Mouse (Mus musculus): ENCODE results near the gene Padi4. TPM values are rescaled to one million over a fixed set of nuclear protein-coding genes. Genes with fewer than 3 reads are reported as not detected.

The Padi4 gene
- total RNA-seq, 2 experiments from 2014 or later = not detected

DNA sequence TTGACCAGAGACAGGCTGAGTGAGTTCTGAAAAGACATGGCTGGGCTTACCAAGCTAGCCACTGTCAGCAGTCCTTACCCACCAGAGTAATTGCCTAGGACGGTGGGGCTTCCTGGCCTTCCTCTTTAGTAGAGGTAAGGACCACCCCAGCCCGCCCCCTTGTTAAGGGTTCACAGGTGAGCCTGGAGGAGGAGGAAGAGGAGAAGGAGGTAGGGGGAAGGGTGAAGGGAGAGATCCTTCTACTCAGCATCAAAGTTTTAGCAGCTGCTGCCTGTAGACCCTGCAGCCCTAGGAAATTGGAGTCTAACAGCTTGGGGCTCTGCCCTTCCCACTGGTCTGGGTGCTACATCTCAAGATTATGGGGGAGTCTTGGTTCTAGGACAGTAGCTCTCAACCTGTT, 31.5 kb downstream of the Padi4 start, which contains the start of gene Padi6:
TSS of gene Padi6 (minus strand) at position 101 of the 400 bp plus-strand sequence.
- DNase-seq (ENCODE audit: low spot score in 2 of 2) = no peak

GRCm38 (mm10) chr4:140741401-140741800, 32.6 kb downstream of the Padi4 start:
- no peak for DNase-seq (ENCODE audit: low spot score in 2 of 2)

DNA sequence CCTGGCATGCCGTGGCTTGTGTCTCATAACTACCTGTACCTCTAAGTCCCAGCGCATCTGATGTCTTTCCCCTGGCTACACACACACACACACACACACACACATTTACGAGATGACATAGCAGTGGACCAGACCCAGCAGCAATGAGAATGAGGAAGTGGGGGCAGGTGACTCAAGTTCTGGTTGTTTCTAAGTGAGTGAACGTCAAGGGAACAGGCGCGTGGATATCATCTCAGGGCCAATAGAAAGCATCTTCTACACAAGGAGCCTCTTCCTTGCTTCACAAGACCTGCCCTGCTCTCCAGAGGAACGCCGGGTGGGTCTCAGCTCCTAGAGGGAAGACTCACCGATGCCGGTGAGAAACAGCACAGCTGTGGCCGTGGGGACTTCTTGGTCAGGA, 33.4 kb downstream of the Padi4 start:
- no peak for DNase-seq (ENCODE audit: low spot score in 2 of 2)

DNA sequence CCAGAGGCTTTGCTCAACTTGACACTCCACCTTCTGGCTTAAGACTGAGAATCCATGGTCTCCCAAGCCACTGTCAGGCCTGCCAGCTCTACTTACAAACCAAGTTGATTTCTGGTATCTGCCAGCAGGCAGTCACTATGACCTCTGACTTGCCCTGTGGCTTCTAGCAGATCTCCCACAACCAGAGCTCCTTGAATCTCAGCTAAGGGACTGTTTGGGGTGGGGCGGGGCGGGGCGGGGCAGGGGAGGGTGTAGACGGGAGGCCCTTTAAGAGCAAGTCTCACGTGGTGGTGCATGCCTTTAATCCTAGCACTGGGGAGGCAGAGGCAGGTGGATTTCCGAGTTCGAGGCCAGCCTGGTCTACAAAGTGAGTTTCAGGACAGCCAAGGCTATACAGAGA, 41.2 kb downstream of the Padi4 start:
- no peak for DNase-seq (ENCODE audit: low spot score in 2 of 2)

- no peak for DNase-seq (ENCODE audit: low spot score in 2 of 2)
These were observed 42.4 kb downstream of the Padi4 start for GRCm38 (mm10) chr4:140731654-140732053.

- no peak for DNase-seq (ENCODE audit: low spot score in 2 of 2)
These were observed 47.1 kb downstream of the Padi4 start for GRCm38 (mm10) chr4:140726907-140727306.

GRCm38 (mm10) chr4:140724739-140725138, 49.3 kb downstream of the Padi4 start:
- no peak for DNase-seq (ENCODE audit: low spot score in 2 of 2)

DNA sequence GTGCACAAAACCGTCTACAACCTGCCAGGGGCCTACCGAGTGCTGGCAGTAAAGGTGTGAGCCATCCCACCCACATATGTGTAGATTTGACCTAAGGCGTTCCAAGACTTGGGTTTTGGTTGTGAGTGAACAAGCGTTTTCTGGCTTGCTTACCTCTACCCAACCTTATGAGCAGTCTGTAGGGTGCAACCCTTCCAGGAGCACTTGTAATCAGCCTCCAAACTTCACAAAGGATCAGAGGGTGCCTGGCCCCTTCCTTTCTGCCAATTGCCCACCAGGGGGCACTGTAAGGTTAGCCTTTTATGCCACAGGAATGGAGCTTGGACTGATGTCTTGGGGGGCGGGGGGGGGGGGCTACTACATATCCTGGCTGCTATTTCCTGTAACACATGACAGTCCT, 50.2 kb downstream of the Padi4 start:
- peak in 1 of 2 experiments; percentile 55 for DNase-seq (ENCODE audit: low spot score in 2 of 2)

GRCm38 (mm10) chr4:140723192-140723591, 50.8 kb downstream of the Padi4 start:
- no peak for DNase-seq (ENCODE audit: low spot score in 2 of 2)

GRCm38 (mm10) chr4:140722710-140723109, 51.3 kb downstream of the Padi4 start:
- no peak for DNase-seq (ENCODE audit: low spot score in 2 of 2)

GRCm38 (mm10) chr4:140721968-140722490, 52.0 kb downstream of the Padi4 start:
- no peak for DNase-seq (ENCODE audit: low spot score in 2 of 2)

DNA sequence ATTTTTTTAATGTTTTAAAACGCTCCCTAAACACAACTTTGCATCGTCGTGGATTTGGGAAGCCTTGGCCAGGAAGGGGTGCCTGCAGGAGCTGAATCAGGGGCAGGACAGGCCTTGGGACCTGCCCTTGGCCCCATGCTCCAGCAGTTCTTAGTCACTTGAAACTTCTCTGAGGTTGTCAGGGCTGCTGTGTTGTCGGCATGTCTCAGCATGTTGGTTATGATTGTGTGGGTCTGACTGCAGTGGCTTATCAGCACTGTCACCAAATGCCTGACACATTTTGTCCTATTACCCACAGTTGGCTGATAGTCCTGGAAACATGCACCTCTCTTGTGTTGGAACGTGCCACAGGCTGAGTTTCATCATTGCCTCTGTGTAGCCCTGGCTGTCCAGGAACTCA, 53.9 kb downstream of the Padi4 start:
- no peak for DNase-seq (ENCODE audit: low spot score in 2 of 2)

- no peak for DNase-seq (ENCODE audit: low spot score in 2 of 2)
These were observed 55.6 kb downstream of the Padi4 start for GRCm38 (mm10) chr4:140718436-140718835.

- no peak for DNase-seq (ENCODE audit: low spot score in 2 of 2)
These were observed 57.0 kb downstream of the Padi4 start for GRCm38 (mm10) chr4:140716994-140717393.

DNA sequence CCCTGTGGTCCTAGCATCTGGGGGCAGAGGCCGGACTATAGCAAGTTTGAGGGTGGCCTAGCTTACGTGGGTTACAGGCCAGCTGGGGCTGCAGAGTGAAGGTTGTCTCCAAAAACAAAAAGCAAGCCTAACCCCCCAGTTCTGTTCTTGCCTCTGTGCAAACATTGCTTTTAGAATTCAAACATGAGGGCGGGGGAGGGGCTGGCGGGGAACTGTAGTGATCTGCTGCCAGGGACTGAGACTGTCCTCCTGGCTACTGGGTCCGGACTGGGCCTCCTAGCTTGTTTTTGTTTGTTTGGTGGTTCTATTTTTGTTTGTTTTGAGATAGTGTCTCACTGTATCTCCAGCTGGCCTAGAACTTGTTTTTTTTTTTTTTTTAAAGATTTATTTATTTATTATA, 59.5 kb downstream of the Padi4 start:
- no peak for DNase-seq (ENCODE audit: low spot score in 2 of 2)

GRCm38 (mm10) chr4:140713480-140714365, 60.3 kb downstream of the Padi4 start:
- DNase-seq (ENCODE audit: low spot score in 2 of 2) = peak; percentile 98 to 99

DNA sequence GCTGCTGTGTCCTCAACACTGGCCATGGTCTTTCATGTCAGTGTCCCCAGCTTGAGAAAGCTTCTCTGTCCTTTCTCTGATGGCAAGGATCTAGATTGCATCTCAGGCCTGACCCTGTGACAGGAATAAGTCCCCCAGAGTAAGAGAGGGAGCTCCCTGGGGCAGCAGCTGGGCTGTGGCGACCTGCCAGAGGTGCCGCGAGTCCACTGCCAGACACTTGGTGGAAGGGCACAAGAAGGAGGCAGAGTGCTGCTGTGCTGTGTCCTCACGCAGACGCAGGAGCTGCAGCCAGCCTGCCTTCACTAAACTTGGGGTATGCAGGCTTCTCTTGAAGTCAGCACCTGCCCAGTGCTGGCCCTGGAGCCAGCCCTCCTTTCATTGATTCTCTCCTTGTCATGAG, 62.7 kb downstream of the Padi4 start:
- DNase-seq (ENCODE audit: low spot score in 2 of 2) = peak in 1 of 2 experiments; percentile 37

DNA sequence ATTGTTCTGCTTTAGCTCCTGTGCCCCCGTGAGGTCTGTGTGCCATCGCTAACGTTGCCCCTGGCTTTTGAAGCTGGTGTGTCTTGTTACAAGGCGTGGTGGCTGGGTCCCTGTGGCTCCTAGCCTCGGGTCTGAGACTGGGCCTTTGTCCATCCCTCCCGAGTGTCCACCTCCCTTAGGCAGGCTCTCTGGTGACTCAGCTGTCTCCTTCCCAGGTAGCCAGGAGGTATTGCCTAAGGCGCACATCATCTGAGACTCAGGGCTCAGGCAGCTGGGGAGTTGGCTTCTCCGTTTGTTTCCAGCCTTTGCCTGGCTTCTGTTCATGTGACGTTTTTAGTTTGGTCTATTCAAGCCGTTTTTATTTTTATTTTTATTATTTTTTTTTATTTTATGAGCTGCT, 63.3 kb downstream of the Padi4 start:
- no peak for DNase-seq (ENCODE audit: low spot score in 2 of 2)

GRCm38 (mm10) chr4:140709617-140710016, 64.4 kb downstream of the Padi4 start:
- no peak for DNase-seq (ENCODE audit: low spot score in 2 of 2)

- no peak for DNase-seq (ENCODE audit: low spot score in 2 of 2)
These were observed 64.9 kb downstream of the Padi4 start for GRCm38 (mm10) chr4:140709111-140709510.

DNA sequence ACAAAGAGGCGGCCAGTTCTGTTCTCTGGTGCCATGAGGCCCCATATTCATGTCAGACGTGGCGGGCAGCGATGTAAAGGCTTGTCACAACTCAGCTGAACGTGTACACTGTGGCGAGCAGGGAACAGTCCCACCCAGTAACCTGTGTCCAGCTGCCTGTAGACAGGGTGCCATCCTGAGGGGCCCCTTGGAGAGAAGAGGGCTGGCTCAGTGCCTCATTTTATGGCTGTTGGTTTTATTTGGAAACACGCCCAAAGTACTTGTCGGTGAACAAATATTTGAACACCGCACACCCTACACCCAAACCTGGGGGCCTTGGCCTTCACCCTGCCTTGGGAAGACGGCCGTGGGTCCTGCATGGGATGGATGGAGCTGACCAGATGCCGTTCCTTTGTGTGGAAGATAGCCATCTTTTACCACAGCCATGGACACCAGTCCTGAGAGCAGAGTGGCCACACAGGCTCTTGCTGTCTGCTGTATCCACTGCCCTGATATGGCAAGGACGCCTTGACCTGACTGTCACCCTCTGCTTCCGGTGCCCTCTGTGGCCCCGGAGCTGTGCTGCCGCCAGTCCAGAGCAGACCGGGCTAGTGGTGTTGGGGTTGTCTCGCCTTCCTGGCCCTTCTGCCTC, 65.6 kb downstream of the Padi4 start:
- no peak for DNase-seq (ENCODE audit: low spot score in 2 of 2)

DNA sequence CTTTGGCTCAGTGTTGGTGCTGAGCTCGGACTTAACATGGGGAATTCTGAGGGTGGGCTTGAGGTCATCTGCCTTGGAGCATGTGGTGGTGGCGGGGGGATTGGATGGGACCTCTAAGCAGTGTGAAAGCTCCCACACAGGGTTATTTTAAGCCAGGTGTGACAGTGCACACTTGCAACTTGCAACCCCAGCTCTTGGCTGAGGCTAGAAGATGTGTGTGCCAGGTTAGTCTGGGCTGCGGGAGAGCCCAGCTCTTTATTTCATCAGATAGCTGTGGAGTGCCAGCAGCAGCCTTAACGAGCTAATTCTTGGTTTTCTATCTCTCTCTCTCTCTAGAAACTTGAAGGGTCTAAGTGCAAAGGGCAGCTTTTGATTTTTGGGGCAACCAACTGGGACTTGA, 66.4 kb downstream of the Padi4 start:
- DNase-seq (ENCODE audit: low spot score in 2 of 2) = no peak
